Mouse (Mus musculus) neutrophil, adult 5-6 weeks (primary cell): ENCODE data around the gene Abl2. TPM values are rescaled to one million over a fixed set of nuclear protein-coding genes. Genes with fewer than 3 reads are reported as not detected.
"Not testable (repeated sequence)": the region's sequence is repeated elsewhere in the genome, so short reads cannot be mapped to it uniquely, and the experiment has no call there.

Experiments
- ATAC-seq: fragments of 151-379, 151-347 bp; 2 replicates; pipeline ENCODE4 v1.8.0; 2017; ENCODE audit warnings: mild to moderate bottlenecking, moderate TSS enrichment; ENCODE audit not compliant: insufficient number of reproducible peaks, poor library complexity, low FRiP score, severe bottlenecking; ENCODE audit errors: extremely low read depth
- total RNA-seq: library from RNA; stranded (forward); fragments of 200-1000 nt; gene quantifications from 2 replicates; pipeline ENCODE4 v1.2.3, GENCODE M21; 2017

Gene Abl2
- 25.8 and 28.6 TPM in 2 replicates for total RNA-seq

- ATAC-seq, result peak; percentile 98
These were observed at the start of gene Abl2 for GRCm38 (mm10) chr1:156558024-156558930. Gene Abl2 (plus strand): TSS chr1:156558786.

- no peak for ATAC-seq
These were observed 38.3 kb upstream of the Abl2 start for GRCm38 (mm10) chr1:156520136-156520780.

- no peak for ATAC-seq
These were observed 36.6 kb upstream of the Abl2 start for GRCm38 (mm10) chr1:156521796-156522517.

GRCm38 (mm10) chr1:156523842-156524241 is 34.7 kb upstream of the Abl2 start, which contains the start of gene Gm10031:
Gene Gm10031 (plus strand): TSS chr1:156524012.
- ATAC-seq, result peak; percentile 97

GRCm38 (mm10) chr1:156532476-156533175 is 26.0 kb upstream of the Abl2 start:
- ATAC-seq, result not testable (repeated sequence)

GRCm38 (mm10) chr1:156533483-156533882 is 25.1 kb upstream of the Abl2 start:
- ATAC-seq, result no peak

- ATAC-seq, result no peak
These were observed 24.7 kb upstream of the Abl2 start for GRCm38 (mm10) chr1:156533911-156534310.

GRCm38 (mm10) chr1:156537031-156537430 is 21.6 kb upstream of the Abl2 start:
- no peak for ATAC-seq

- ATAC-seq, result no peak
These were observed 20.9 kb upstream of the Abl2 start for GRCm38 (mm10) chr1:156537701-156538100.

GRCm38 (mm10) chr1:156538382-156538781 is 20.2 kb upstream of the Abl2 start:
- no peak for ATAC-seq

GRCm38 (mm10) chr1:156539787-156540560 is 18.6 kb upstream of the Abl2 start:
- no peak for ATAC-seq

GRCm38 (mm10) chr1:156543999-156544398 is 14.6 kb upstream of the Abl2 start:
- ATAC-seq, result no peak

- ATAC-seq, result no peak
These were observed 509 bp downstream of the Abl2 start for GRCm38 (mm10) chr1:156558950-156559640.

- ATAC-seq, result no peak
These were observed 1.0 kb downstream of the Abl2 start for GRCm38 (mm10) chr1:156559641-156560020.

- ATAC-seq, result no peak
These were observed 1.9 kb downstream of the Abl2 start for GRCm38 (mm10) chr1:156560500-156560899.

GRCm38 (mm10) chr1:156565328-156565727 is 6.7 kb downstream of the Abl2 start:
- ATAC-seq, result no peak

- no peak for ATAC-seq
These were observed 7.5 kb downstream of the Abl2 start for GRCm38 (mm10) chr1:156566132-156566531.

- ATAC-seq, result no peak
These were observed 11.0 kb downstream of the Abl2 start for GRCm38 (mm10) chr1:156569615-156570014.
